Mouse (Mus musculus) neural tube, embryonic 14.5 days (tissue): Measurements from ENCODE around the gene Gm17334. TPM values are rescaled to one million over a fixed set of nuclear protein-coding genes. Genes with fewer than 3 reads are reported as not detected.

ENCODE experiments used
- ATAC-seq: fragments of 200-750 bp; cut with Nextera tagmentation; 2 replicates; pipeline ENCODE4 v1.8.0; 2017; ENCODE audit warnings: low read depth, mild to moderate bottlenecking, moderate TSS enrichment, moderate library complexity
- H3K27ac ChIP-seq: fragments of 300-500 bp; sonication (generic); 2 replicates; pipeline ENCODE4 v1.5.1; 2014; ENCODE audit warnings: low read depth, mild to moderate bottlenecking, control low read depth, low read length, moderate library complexity, mixed read lengths
- H3K27me3 ChIP-seq: fragments of 300-500 bp; sonication (generic); 2 replicates; pipeline ENCODE4 v1.6.1; 2014; ENCODE audit warnings: low read length; ENCODE audit not compliant: control insufficient read depth, insufficient read depth
- H3K36me3 ChIP-seq: fragments of 300-500 bp; sonication (generic); 2 replicates; pipeline ENCODE4 v1.6.1; 2014; ENCODE audit warnings: low read length, mixed read lengths; ENCODE audit not compliant: control insufficient read depth, insufficient read depth
- H3K4me1 ChIP-seq: fragments of 300-500 bp; sonication (generic); 2 replicates; pipeline ENCODE4 v1.6.1; 2014; ENCODE audit warnings: low read length; ENCODE audit not compliant: control insufficient read depth, insufficient read depth
- H3K4me2 ChIP-seq: fragments of 300-500 bp; sonication (generic); 2 replicates; pipeline ENCODE4 v1.6.1; 2014; ENCODE audit warnings: mild to moderate bottlenecking, low read depth, low read length, control low read depth
- H3K4me3 ChIP-seq: fragments of 300-500 bp; sonication (generic); 2 replicates; pipeline ENCODE4 v1.5.1; 2014; ENCODE audit warnings: low read depth, low read length, control low read depth, mixed read lengths
- H3K9ac ChIP-seq: fragments of 300-500 bp; sonication (generic); replicated peaks from 2 replicates; pipeline ENCODE4 v1.6.1; 2014; ENCODE audit warnings: low read depth, mild to moderate bottlenecking, control low read depth, low read length, mixed read lengths
- H3K9me3 ChIP-seq: fragments of 300-500 bp; sonication (generic); 2 replicates; pipeline ENCODE4 v1.6.1; 2016; ENCODE audit warnings: low read length; ENCODE audit not compliant: control insufficient read depth
- WGBS: fragments of 180-500 bp; shearing (Covaris S2); extraction: QIAGEN DNeasy Blood & Tissue Kit; methylation state at CpG from one replicate; pipeline ENCODE4 v1.1.7; 2014; 5-methylcytosine and 5-hydroxymethylcytosine counted together
- polyA plus RNA-seq: library from polyadenylated mRNA; unstranded; fragments of >200 nt; fragmentation: Nextera tagmentation; extraction: Ambion mirVana; gene quantifications from 2 replicates; pipeline ENCODE4 v1.2.1, GENCODE M21; 2014

Gm17334 gene
- not detected in 2 replicates for polyA plus RNA-seq

- Histone ChIP-seq H3K27me3 (peaks cover 7% of the 10 kb centered on the region), H3K9me3 (no peaks in the 10 kb centered on the region), H3K27ac (no peak within 1 kb of the TSS), H3K9ac (no peak within 1 kb of the TSS), H3K4me2 (no peak within 1 kb of the TSS), H3K4me1 (no peaks in the 10 kb centered on the region), H3K4me3 (no peak within 1 kb of the TSS), H3K36me3 (no peaks in the 10 kb centered on the region)
- ATAC-seq, result no peak
- 94% methylated on average over 5 of the region's 5 CpGs for WGBS
These were observed at the start of gene Gm17334 for GRCm38 (mm10) chr11:53773087-53773486. TSS of gene Gm17334 (minus strand) at chr11:53773187.

DNA sequence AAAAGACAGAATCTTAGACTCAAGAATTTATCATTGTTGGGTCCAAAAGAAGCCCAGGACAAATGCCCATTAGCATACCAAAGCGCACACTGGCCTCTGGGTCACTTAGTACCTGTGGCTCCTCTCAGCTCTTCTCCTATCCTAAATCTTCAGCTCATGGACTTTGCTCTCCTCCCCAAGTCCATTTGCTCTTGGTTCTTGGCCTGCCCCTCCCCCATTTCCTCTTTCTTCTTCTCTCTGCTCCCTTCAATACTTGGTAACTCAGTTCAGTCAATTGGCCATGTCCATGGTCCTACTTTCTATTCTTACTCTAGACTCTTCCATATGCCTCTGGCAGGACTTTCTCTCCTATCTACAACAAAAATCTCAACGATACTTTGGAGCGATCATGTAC lies 49.0 kb upstream of the Gm17334 start:
- Histone ChIP-seq H3K4me2 (no peak overlapping the region), H3K4me3 (no peak overlapping the region), H3K27me3 (no peaks in the 10 kb centered on the region), H3K36me3 (no peaks in the 10 kb centered on the region), H3K27ac (no peak overlapping the region), H3K4me1 (no peaks in the 10 kb centered on the region), H3K9ac (no peak overlapping the region), H3K9me3 (no peaks in the 10 kb centered on the region)
- ATAC-seq, result no peak
- 97% methylated on average over 3 of the region's 3 CpGs for WGBS

GRCm38 (mm10) chr11:53821230-53821944 lies 48.4 kb upstream of the Gm17334 start:
- Histone ChIP-seq H3K9ac (no peak overlapping the region), H3K4me3 (no peak overlapping the region), H3K4me1 (no peaks in the 10 kb centered on the region), H3K27ac (no peak overlapping the region), H3K36me3 (no peaks in the 10 kb centered on the region), H3K4me2 (no peak overlapping the region), H3K9me3 (no peaks in the 10 kb centered on the region), H3K27me3 (no peaks in the 10 kb centered on the region)
- ATAC-seq, result no peak
- WGBS, result 87% methylated on average over 11 of the region's 11 CpGs

DNA sequence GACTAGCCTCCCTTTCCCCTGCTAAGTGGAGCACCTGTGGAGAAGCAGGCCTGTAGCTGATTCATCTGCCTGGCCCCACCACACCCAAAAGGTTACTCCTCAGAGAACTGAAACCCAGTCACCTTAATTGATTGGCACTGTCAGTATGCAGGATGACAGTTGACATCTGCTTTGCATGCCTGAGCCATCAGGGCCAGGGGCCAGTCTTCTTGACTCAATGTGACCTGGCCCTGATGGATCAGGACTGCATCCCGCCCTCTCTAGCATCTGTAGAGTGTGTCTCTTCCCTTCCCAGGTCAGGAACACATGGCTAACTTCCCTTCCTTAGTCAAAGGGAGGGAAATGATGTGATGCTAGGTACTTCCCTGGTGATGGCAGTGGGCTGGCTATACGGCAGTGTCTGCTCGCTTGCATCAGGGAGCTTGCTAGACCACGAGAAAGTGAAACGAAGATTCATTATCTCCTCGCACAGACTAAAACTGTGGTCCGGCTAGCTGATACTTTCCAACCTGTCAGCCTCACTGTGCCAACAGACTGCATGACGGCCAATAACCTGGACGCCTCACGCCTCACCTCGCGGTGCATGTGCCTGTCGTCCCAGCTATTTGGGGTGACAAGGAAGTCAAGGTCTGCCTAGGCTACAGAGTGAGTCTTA lies 47.7 kb upstream of the Gm17334 start:
- no peaks in the 10 kb centered on the region for H3K4me1 ChIP-seq
- H3K9me3 ChIP-seq, result no peaks in the 10 kb centered on the region
- ATAC-seq, result no peak
- H3K4me3 ChIP-seq, result no peak overlapping the region
- 90% methylated on average over 13 of the region's 13 CpGs for WGBS
- H3K4me2 ChIP-seq, result no peak overlapping the region
- no peak overlapping the region for H3K9ac ChIP-seq
- H3K27me3 ChIP-seq, result no peaks in the 10 kb centered on the region
- no peak overlapping the region for H3K27ac ChIP-seq
- H3K36me3 ChIP-seq, result no peaks in the 10 kb centered on the region

DNA sequence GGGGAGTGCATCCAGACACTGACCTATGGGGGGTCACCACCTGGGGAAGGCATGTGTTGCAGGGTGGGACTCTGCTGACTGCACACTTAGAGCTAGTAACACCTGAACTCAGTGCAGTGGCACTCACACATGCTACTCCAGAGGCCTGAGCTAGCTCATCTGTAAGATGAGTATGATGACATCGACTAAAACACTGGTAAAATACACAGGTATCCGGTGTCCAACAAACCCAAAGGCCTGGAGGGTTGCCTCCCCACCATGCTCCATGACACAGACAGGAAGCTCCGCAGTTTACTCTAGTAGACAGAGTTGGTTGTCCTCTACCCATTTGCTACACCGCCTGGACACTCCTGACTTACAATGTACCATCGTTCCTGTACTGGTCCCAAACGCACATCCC lies 46.5 kb upstream of the Gm17334 start:
- no peaks in the 10 kb centered on the region for H3K36me3 ChIP-seq
- H3K4me1 ChIP-seq, result no peaks in the 10 kb centered on the region
- 90% methylated on average over 6 of the region's 6 CpGs for WGBS
- H3K9me3 ChIP-seq, result no peaks in the 10 kb centered on the region
- H3K4me3 ChIP-seq, result no peak overlapping the region
- H3K27me3 ChIP-seq, result no peaks in the 10 kb centered on the region
- H3K27ac ChIP-seq, result no peak overlapping the region
- no peak overlapping the region for H3K4me2 ChIP-seq
- H3K9ac ChIP-seq, result no peak overlapping the region
- ATAC-seq, result no peak

DNA sequence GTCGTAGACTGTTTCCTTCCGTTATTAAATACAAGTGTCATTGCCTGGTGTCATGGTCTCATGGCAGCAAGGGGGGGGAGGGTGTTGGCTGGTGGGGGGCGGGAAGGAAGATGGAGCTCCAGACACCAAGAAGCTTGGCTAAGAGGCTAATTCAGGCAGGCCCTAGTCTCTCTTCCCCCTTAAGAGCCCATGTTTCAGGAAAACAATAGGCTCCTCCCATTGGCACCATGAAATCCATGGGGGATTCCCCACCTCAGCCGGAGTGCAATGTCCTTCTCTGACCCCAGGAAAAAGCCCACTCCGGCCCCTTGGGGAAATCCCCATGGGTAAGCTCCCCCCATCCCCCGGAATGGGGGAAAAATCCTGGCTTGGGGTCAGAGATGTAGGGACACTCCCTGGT lies 45.8 kb upstream of the Gm17334 start:
- Histone ChIP-seq H3K9ac (no peak overlapping the region), H3K27ac (no peak overlapping the region), H3K4me3 (no peak overlapping the region), H3K4me2 (no peak overlapping the region), H3K4me1 (no peaks in the 10 kb centered on the region), H3K27me3 (no peaks in the 10 kb centered on the region), H3K36me3 (no peaks in the 10 kb centered on the region), H3K9me3 (no peaks in the 10 kb centered on the region)
- no peak for ATAC-seq
- 63% methylated on average over 6 of the region's 6 CpGs for WGBS

DNA sequence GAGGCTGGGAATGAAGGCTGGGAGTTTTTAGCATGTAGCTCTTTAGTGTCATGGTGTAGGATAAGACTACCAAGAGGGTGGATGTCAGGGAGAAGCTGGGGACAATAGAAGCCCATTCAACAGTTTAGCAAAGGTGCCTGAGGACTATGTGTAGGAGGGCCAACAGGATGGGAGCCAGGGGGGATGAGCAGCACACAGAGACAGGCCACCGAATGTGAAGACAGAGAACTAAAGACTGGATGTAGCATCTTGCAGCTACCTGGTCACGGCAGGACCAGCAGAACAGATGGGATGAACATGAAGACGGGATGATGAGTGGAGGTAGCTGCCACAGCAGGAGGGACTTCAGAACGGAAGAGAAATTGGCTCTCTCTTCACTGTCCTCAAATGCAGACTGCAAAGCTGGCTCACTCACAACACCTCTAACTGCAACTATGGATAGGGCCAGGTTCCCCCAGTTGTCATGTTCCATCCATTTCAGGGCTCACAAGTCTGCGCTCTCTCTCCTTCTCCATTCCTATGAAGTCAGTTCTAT lies 43.9 kb upstream of the Gm17334 start:
- Histone ChIP-seq H3K9me3 (no peaks in the 10 kb centered on the region), H3K4me2 (no peak overlapping the region), H3K27me3 (no peaks in the 10 kb centered on the region), H3K9ac (no peak overlapping the region), H3K27ac (no peak overlapping the region), H3K4me1 (no peaks in the 10 kb centered on the region), H3K36me3 (no peaks in the 10 kb centered on the region), H3K4me3 (no peak overlapping the region)
- WGBS, result 88% methylated on average over 5 of the region's 5 CpGs
- ATAC-seq, result no peak

DNA sequence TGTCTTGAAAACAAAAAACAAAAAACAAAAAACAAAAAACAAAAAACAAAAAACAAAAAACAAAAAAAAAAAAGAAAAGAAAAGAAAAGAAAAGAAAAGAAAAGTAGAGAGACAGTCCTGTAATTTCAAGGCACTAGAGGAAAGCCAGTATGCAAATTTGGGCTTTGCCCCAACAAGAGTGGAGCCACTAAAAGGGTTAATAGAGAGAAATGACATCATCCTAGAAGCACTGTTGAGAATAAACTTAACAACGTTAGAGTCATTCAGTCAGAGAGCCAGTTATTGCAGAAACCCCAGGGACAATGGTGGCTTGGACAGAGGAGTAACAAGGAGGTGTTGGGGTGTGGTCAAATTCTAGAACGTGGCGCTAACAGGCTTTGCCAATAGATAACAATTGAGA lies 41.8 kb upstream of the Gm17334 start:
- no peaks in the 10 kb centered on the region for H3K27me3 ChIP-seq
- no peaks in the 10 kb centered on the region for H3K4me1 ChIP-seq
- ATAC-seq, result no peak
- H3K36me3 ChIP-seq, result no peaks in the 10 kb centered on the region
- H3K9me3 ChIP-seq, result no peaks in the 10 kb centered on the region
- H3K4me3 ChIP-seq, result no peak overlapping the region
- no peak overlapping the region for H3K4me2 ChIP-seq
- no peak overlapping the region for H3K9ac ChIP-seq
- H3K27ac ChIP-seq, result no peak overlapping the region
- 63% methylated on average over 3 of the region's 3 CpGs for WGBS
